Mouse (Mus musculus) left cerebral cortex, adult 9 months (tissue): Measurements from ENCODE around the gene Vapb.

ENCODE experiments used
- DNase-seq, 2 experiments: peaks; one replicate each; pipeline ENCODE4 v3.0.0; 2022; ENCODE audit warnings: low spot score in 2 of 2

The Vapb gene

DNA sequence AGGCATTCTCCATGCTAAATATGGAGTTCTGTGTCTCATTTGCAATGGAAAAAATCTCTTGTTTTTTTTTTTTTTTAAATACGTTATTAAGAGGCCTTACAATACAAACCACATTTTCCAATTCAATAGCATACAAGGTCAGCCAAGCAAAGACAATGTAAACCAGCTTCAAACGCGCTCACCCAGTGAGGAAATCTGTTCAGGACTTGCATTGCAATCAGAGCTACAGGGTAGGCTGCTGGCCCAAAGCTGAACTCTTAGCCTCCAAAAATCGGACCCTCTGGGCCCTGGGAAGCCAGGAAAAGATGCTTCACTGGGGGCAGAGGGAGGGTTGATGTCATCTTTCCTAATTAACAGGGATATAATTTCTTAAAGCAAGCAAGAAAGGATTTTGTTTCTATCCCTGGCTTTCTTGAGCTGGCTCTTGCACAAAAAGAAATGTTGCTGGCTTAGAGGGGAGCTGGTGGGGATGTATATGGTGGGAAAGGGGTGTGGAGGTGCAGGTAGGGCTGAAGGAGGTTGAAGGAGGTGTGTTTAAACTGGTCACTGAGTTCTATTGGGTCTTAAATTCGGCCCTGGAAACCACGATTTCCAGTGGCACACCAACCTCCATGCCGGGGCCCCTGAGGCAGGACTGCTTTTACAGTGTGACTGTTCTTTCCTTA lies 95.6 kb downstream of the Vapb start:
- no peak for DNase-seq
